Mouse (Mus musculus) stomach, postnatal 0 days (tissue): Measurements from ENCODE around the gene Mad1l1.

Experiments
- CTCF ChIP-seq: IDR thresholded peaks from 2 replicates; pipeline ENCODE4 v1.5.1; 2016; ENCODE audit warnings: antibody characterized with exemption, low read depth, mild to moderate bottlenecking, moderate library complexity
- EP300 ChIP-seq: optimal IDR thresholded peaks from 2 replicates; pipeline ENCODE3; 2016; ENCODE audit warnings: antibody characterized with exemption

GRCm38 (mm10) chr5:140255265-140255664 lies 66.1 kb downstream of the Mad1l1 start:
- TF ChIP-seq CTCF (no peak), EP300 (no peak)
